Mouse (Mus musculus) frontal cortex, postnatal 14 days (tissue): ENCODE measurements around the gene Tmem117.

Source experiments
- DNase-seq, 2 experiments: peaks; one replicate each; pipeline ENCODE4 v3.0.0; 2022; ENCODE audit warnings: low spot score in 2 of 2

Gene Tmem117

GRCm38 (mm10) chr15:95138709-95139409 lies 509.8 kb downstream of the Tmem117 start:
- no peak for DNase-seq

DNA sequence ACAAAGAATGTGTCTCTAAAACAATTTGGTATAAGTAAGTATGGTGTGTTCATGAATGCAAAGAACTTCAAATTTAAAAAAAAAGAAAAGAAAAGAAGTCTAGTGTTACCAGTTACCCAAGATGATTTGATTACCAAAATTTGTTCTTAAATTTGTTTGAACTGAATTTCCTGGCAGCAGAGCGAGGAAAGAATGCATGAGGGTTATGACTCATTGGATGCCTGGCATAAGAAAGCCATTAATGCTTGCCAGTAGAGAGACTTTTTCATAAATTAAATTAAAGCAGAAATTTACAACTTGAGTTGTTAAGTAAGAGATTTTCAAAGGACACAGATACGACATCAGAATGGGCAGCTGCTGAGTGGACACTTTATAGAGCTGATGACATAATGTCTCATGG lies 515.1 kb downstream of the Tmem117 start:
- DNase-seq = no peak

DNA sequence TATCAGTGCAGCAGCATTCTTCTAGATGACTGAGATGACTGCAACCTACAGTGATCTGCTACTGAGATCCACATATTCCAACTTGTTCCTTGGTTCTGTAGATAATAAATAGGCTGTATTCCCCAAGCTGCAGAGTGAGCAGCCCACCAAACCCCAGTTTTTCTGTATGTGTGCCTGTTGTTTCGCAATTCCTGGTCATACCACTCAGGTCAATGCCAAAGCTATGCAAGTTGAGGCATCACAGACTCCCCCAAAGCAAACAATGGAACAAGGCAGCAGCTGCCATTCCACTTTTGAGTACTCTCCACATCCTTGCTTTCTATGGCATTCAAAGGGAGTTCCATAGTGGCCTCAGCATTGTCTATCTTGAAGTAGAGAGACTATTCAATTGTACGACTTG lies 516.1 kb downstream of the Tmem117 start:
- no peak for DNase-seq
